Mouse (Mus musculus): Measurements from ENCODE around the gene Ccdc15. TPM values are rescaled to one million over a fixed set of nuclear protein-coding genes. Genes with fewer than 3 reads are reported as not detected.

Ccdc15 gene
- polyA plus RNA-seq, 1 experiment from 2014 or later: 5.8 TPM

GRCm38 (mm10) chr9:37364392-37364791 is 16.2 kb upstream of the Ccdc15 start:
- 71% methylated on average over 3 of the region's 3 CpGs for WGBS
- Histone ChIP-seq H3K9me3 (no peaks in the 10 kb centered on the region), H3K36me3 (no peaks in the 10 kb centered on the region), H3K4me3 (no peak overlapping the region), H3K27me3 (ENCODE audit: insufficient read depth, poor library complexity, severe bottlenecking) (no peaks in the 10 kb centered on the region), H3K4me1 (peaks cover 10% of the 10 kb centered on the region), H3K27ac (no peak overlapping the region)
- no peak for DNase-seq (ENCODE audit: low spot score)

DNA sequence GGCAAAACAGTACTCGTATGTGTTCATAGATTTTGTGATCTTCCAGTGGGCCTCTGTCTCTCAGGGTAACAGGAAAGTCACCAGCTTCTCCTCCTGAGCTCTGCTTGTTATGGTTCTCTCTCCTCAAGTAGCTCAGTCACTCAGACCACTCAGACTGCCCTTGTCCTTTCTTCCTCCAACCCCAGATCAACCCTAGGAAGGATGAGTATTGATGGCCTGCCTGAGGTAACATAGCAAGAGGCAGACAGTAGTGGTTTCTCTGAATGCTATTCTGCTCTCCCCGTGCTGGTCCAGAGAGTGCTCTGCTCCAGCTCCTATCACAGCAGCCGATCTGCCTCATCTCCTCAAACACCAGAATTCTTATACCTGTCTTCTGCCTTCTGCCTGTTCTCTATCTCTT is 15.3 kb upstream of the Ccdc15 start:
- no peak for DNase-seq (ENCODE audit: low spot score)
- H3K9me3 ChIP-seq: no peaks in the 10 kb centered on the region
- H3K4me1 ChIP-seq: peaks cover 18% of the 10 kb centered on the region
- no peaks in the 10 kb centered on the region for H3K27me3 ChIP-seq (ENCODE audit: insufficient read depth, poor library complexity, severe bottlenecking)
- H3K27ac ChIP-seq: no peak overlapping the region
- H3K36me3 ChIP-seq: no peaks in the 10 kb centered on the region
- no peak overlapping the region for H3K4me3 ChIP-seq
- WGBS: 63% methylated on average over 3 of the region's 3 CpGs

DNA sequence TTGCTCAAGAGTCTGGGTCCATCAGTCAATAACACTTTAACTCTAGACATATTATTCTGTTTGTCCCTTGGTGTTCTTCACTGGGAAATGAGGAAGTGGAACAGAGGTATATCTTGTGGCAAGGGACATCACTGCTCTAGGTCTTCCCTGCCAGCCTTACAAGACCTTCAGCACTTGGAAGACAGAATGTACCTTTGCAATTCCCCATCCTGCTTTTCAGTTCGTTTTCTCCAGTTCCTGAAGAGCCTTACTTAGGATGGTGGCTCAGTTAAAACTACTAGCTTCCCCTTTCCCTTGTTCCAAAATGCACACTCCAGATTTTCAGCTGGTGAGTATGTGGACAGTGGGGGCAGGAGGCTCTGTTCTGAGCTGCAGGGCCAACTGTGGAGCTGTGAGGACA is 14.6 kb upstream of the Ccdc15 start:
- no peaks in the 10 kb centered on the region for H3K9me3 ChIP-seq
- DNase-seq (ENCODE audit: low spot score): no peak
- H3K4me1 ChIP-seq: peaks cover 18% of the 10 kb centered on the region
- no peaks in the 10 kb centered on the region for H3K36me3 ChIP-seq
- no peak overlapping the region for H3K4me3 ChIP-seq
- no peaks in the 10 kb centered on the region for H3K27me3 ChIP-seq (ENCODE audit: insufficient read depth, poor library complexity, severe bottlenecking)
- 64% methylated on average over 1 of the region's 1 CpGs for WGBS
- no peak overlapping the region for H3K27ac ChIP-seq

- H3K4me1 ChIP-seq: peaks cover 18% of the 10 kb centered on the region
- H3K27me3 ChIP-seq (ENCODE audit: insufficient read depth, poor library complexity, severe bottlenecking): no peaks in the 10 kb centered on the region
- no peaks in the 10 kb centered on the region for H3K36me3 ChIP-seq
- no peak overlapping the region for H3K4me3 ChIP-seq
- no peak overlapping the region for H3K27ac ChIP-seq
- no peaks in the 10 kb centered on the region for H3K9me3 ChIP-seq
- DNase-seq (ENCODE audit: low spot score): no peak
Measured at GRCm38 (mm10) chr9:37362084-37362483, 13.9 kb upstream of the Ccdc15 start.

GRCm38 (mm10) chr9:37359331-37360220 is 11.3 kb upstream of the Ccdc15 start:
- Histone ChIP-seq H3K36me3 (no peaks in the 10 kb centered on the region), H3K9me3 (no peaks in the 10 kb centered on the region), H3K4me3 (no peak overlapping the region), H3K27ac (peak overlapping the region; percentile 39), H3K27me3 (ENCODE audit: insufficient read depth, poor library complexity, severe bottlenecking) (no peaks in the 10 kb centered on the region), H3K4me1 (peaks cover 18% of the 10 kb centered on the region)
- 53% methylated on average over 6 of the region's 6 CpGs for WGBS
- DNase-seq (ENCODE audit: low spot score): peak; percentile 79

DNA sequence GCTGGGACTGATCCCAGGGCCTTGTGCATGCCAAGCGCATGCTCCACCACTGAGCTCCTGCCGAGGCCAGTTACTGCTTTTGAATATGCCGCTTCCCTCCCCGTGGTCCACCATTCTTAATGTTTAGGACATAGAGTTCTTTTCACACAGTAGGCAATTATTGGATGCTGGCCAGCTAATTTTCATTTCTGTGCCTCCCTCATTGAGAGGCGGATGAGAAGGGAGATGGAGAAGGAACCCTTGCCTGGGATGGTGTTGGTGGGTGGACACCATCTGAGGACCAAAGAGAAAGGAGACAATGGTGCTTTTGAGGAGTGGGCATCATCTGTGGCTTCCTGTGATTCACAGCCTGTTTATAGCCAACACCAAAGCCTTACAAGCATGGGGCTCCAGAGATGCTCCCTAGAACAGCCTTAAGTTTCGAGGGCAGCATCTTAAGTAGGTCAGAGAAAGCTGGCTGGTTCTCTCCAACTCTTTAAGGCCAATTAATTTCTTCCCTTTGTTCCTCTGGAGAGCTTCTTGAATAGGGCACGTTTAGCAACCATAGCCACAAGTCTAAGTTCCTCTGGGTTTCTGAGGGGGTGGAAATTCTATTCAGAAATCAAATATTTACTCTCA is 10.6 kb upstream of the Ccdc15 start:
- Histone ChIP-seq H3K4me1 (peaks cover 18% of the 10 kb centered on the region), H3K27ac (no peak overlapping the region), H3K36me3 (no peaks in the 10 kb centered on the region), H3K4me3 (no peak overlapping the region), H3K27me3 (ENCODE audit: insufficient read depth, poor library complexity, severe bottlenecking) (no peaks in the 10 kb centered on the region), H3K9me3 (no peaks in the 10 kb centered on the region)
- WGBS: 84% methylated on average over 7 of the region's 7 CpGs
- no peak for DNase-seq (ENCODE audit: low spot score)

DNA sequence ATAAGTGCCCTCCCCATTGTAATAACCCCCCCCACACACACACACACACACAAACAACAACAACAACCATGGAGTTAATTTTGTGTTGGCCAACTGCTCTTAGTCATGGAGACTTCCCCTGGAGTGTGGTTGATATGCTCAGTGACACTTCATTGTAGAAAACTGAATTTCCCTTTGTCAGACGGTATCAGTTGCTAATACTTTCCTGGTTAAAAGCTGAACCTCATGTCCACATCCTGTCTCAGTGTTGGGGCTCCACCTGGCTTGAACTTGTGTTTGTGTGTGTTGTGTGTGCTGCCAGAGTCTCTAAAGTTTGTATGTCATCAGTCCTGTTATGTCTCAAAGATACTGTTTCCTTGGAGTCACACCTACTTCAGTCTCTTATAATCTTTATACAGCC is 6.3 kb upstream of the Ccdc15 start:
- H3K4me1 ChIP-seq: peaks cover 9% of the 10 kb centered on the region
- 61% methylated on average over 1 of the region's 1 CpGs for WGBS
- DNase-seq (ENCODE audit: low spot score): no peak
- no peaks in the 10 kb centered on the region for H3K9me3 ChIP-seq
- H3K4me3 ChIP-seq: no peak overlapping the region
- H3K27me3 ChIP-seq (ENCODE audit: insufficient read depth, poor library complexity, severe bottlenecking): no peaks in the 10 kb centered on the region
- no peaks in the 10 kb centered on the region for H3K36me3 ChIP-seq
- no peak overlapping the region for H3K27ac ChIP-seq

- DNase-seq (ENCODE audit: low spot score): no peak
- Histone ChIP-seq H3K27ac (no peak overlapping the region), H3K4me3 (no peak overlapping the region), H3K9me3 (no peaks in the 10 kb centered on the region), H3K27me3 (ENCODE audit: insufficient read depth, poor library complexity, severe bottlenecking) (no peaks in the 10 kb centered on the region), H3K36me3 (no peaks in the 10 kb centered on the region), H3K4me1 (0 out of 2 replicates have a peak, but pooled peaks cover 6% of the 10 kb centered on the region)
- 64% methylated on average over 2 of the region's 2 CpGs for WGBS
Measured at GRCm38 (mm10) chr9:37351266-37351665, 3.0 kb upstream of the Ccdc15 start.

DNA sequence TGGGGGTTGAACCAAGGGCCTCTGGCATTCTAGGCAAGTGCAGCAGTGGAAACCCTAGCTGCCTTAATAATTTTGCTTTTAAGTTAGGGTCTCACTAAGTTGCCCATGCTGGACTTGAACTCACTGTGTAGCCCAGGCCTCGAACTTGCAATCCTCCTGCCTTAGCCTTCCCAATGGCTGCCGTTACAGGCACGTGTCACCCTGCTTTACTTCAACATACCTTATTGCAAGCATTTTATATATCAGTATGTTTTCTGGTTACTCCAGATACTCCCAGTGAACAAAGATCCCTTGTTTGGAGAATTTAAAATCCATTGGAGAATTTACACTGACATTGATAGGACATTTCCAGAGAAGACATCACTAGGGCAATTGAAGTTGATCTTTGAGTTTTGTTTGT is 818 bp upstream of the Ccdc15 start:
- H3K27me3 ChIP-seq (ENCODE audit: insufficient read depth, poor library complexity, severe bottlenecking): no peaks in the 10 kb centered on the region
- WGBS: 92% methylated on average over 3 of the region's 3 CpGs
- H3K4me3 ChIP-seq: peak overlapping the region; percentile 77
- H3K4me1 ChIP-seq: 0 out of 2 replicates have a peak, but pooled peaks cover 6% of the 10 kb centered on the region
- H3K27ac ChIP-seq: peak overlapping the region; percentile 95; the same call in 1 of the 2 replicates
- H3K36me3 ChIP-seq: no peaks in the 10 kb centered on the region
- no peak for DNase-seq (ENCODE audit: low spot score)
- no peaks in the 10 kb centered on the region for H3K9me3 ChIP-seq

- 29% methylated on average over 12 of the region's 12 CpGs for WGBS
- Histone ChIP-seq H3K27ac (peak overlapping the region; percentile 95), H3K36me3 (peaks cover under 1% of the 10 kb centered on the region; the same call in 1 of the 2 replicates), H3K27me3 (ENCODE audit: insufficient read depth, poor library complexity, severe bottlenecking) (no peaks in the 10 kb centered on the region), H3K9me3 (no peaks in the 10 kb centered on the region), H3K4me1 (0 out of 2 replicates have a peak, but pooled peaks cover 6% of the 10 kb centered on the region), H3K4me3 (peak overlapping the region; percentile 77)
- DNase-seq (ENCODE audit: low spot score): no peak
Measured at GRCm38 (mm10) chr9:37347184-37347987, 846 bp downstream of the Ccdc15 start.

- H3K36me3 ChIP-seq: peaks cover 7% of the 10 kb centered on the region; the same call in 1 of the 2 replicates
- 0 out of 2 replicates have a peak, but pooled peaks cover 6% of the 10 kb centered on the region for H3K4me1 ChIP-seq
- WGBS: 76% methylated on average over 3 of the region's 3 CpGs
- no peak overlapping the region for H3K4me3 ChIP-seq
- H3K9me3 ChIP-seq: no peaks in the 10 kb centered on the region
- DNase-seq (ENCODE audit: low spot score): no peak
- H3K27me3 ChIP-seq (ENCODE audit: insufficient read depth, poor library complexity, severe bottlenecking): no peaks in the 10 kb centered on the region
- no peak overlapping the region for H3K27ac ChIP-seq
Measured at GRCm38 (mm10) chr9:37345406-37345805, 2.8 kb downstream of the Ccdc15 start.

DNA sequence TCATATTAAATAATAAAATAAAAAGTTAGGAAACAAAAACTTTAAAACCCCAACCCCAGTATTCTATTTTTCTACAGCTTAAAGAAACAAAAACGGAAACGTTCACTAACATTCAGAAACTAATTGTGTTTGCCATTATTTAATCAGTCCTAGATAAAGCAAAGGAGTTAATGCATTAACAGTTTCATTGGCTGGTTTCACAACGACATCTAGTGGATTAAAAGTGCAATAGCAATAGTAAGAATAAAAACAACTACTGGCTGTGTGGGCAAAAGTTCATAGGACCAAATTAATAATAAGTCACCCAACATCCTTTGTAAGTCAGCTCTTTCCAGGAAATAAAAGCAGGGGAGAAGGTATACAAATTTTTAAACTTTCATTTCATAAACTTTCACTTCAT is 18.8 kb downstream of the Ccdc15 start:
- no peaks in the 10 kb centered on the region for H3K27me3 ChIP-seq (ENCODE audit: insufficient read depth, poor library complexity, severe bottlenecking)
- WGBS: 47% methylated on average over 3 of the region's 3 CpGs
- no peak for DNase-seq (ENCODE audit: low spot score)
- no peaks in the 10 kb centered on the region for H3K9me3 ChIP-seq
- no peak overlapping the region for H3K4me3 ChIP-seq
- H3K36me3 ChIP-seq: no peaks in the 10 kb centered on the region
- H3K4me1 ChIP-seq: no peaks in the 10 kb centered on the region
- H3K27ac ChIP-seq: no peak overlapping the region

DNA sequence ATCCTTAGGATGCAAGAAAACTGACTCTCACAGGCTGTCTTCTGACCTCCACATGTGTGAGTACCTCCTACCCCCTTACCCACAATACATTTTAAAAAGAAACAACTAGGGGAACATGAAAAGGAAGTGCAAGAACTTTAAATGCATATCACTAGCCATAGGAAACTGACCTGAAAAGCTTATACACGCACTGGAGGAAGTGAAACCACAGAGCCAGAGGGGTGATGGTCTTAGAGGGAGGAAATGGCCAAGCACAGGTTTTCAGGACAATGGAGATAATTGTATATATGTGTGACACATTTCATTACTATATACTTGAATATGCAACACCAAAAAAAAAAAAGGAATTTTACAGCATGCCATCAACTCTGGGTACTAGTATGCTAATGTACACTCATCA is 46.5 kb downstream of the Ccdc15 start:
- WGBS: 82% methylated on average over 1 of the region's 1 CpGs
- no peak overlapping the region for H3K4me3 ChIP-seq
- H3K36me3 ChIP-seq: no peaks in the 10 kb centered on the region
- H3K27ac ChIP-seq: no peak overlapping the region
- no peaks in the 10 kb centered on the region for H3K27me3 ChIP-seq (ENCODE audit: insufficient read depth, poor library complexity, severe bottlenecking)
- no peaks in the 10 kb centered on the region for H3K4me1 ChIP-seq
- DNase-seq (ENCODE audit: low spot score): no peak
- no peaks in the 10 kb centered on the region for H3K9me3 ChIP-seq

Data from heart, embryonic 10.5 days (tissue).